Mouse (Mus musculus) hindbrain, embryonic 15.5 days (tissue): ENCODE measurements around the gene Sfxn5. TPM values are rescaled to one million over a fixed set of nuclear protein-coding genes. Genes with fewer than 3 reads are reported as not detected.
A peak's percentile ranks its signal among the peaks of the same experiment; 100 is the strongest.

Source experiments
- ATAC-seq: fragments of 200-750 bp; cut with Nextera tagmentation; 2 replicates; pipeline ENCODE4 v1.8.0; 2017; ENCODE audit warnings: low read depth, moderate number of reproducible peaks, moderate TSS enrichment; ENCODE audit not compliant: low FRiP score
- H3K27ac ChIP-seq: fragments of 300-500 bp; sonication (generic); replicated peaks from 2 replicates; pipeline ENCODE4 v1.5.1; 2015; ENCODE audit warnings: mild to moderate bottlenecking, inconsistent platforms
- H3K27me3 ChIP-seq: fragments of 300-500 bp; sonication (generic); 2 replicates; pipeline ENCODE4 v1.6.1; 2015; ENCODE audit warnings: control low read depth, inconsistent platforms
- H3K36me3 ChIP-seq: fragments of 300-500 bp; sonication (generic); 2 replicates; pipeline ENCODE4 v1.6.1; 2015; ENCODE audit warnings: control low read depth, inconsistent platforms
- H3K4me1 ChIP-seq: fragments of 300-500 bp; sonication (generic); replicated peaks from 2 replicates; pipeline ENCODE4 v1.6.1; 2015; ENCODE audit warnings: control low read depth, inconsistent platforms
- H3K4me2 ChIP-seq: fragments of 300-500 bp; sonication (generic); 2 replicates; pipeline ENCODE4 v1.6.1; 2015; ENCODE audit warnings: moderate library complexity, mild to moderate bottlenecking, inconsistent platforms
- H3K4me3 ChIP-seq: fragments of 300-500 bp; sonication (generic); 2 replicates; pipeline ENCODE4 v1.5.1; 2015; ENCODE audit warnings: mild to moderate bottlenecking, inconsistent platforms
- H3K9ac ChIP-seq: fragments of 300-500 bp; sonication (generic); 2 replicates; pipeline ENCODE4 v1.6.1; 2015; ENCODE audit warnings: inconsistent platforms
- H3K9me3 ChIP-seq: fragments of 300-500 bp; sonication (generic); 2 replicates; pipeline ENCODE4 v1.6.1; 2016; ENCODE audit warnings: control low read depth, inconsistent platforms
- WGBS: fragments of 180-500 bp; shearing (Covaris S2); methylation state at CpG from one replicate; pipeline ENCODE4 v1.1.7; 2015; 5-methylcytosine and 5-hydroxymethylcytosine counted together
- polyA plus RNA-seq: library from polyadenylated mRNA; unstranded; fragments of >200 nt; fragmentation: Nextera tagmentation; extraction: Ambion mirVana; gene quantifications from 2 replicates; pipeline ENCODE4 v1.2.1, GENCODE M21; 2015

Sfxn5 gene
- polyA plus RNA-seq, 1 experiment from 2014 or later, result 43.1 TPM

DNA sequence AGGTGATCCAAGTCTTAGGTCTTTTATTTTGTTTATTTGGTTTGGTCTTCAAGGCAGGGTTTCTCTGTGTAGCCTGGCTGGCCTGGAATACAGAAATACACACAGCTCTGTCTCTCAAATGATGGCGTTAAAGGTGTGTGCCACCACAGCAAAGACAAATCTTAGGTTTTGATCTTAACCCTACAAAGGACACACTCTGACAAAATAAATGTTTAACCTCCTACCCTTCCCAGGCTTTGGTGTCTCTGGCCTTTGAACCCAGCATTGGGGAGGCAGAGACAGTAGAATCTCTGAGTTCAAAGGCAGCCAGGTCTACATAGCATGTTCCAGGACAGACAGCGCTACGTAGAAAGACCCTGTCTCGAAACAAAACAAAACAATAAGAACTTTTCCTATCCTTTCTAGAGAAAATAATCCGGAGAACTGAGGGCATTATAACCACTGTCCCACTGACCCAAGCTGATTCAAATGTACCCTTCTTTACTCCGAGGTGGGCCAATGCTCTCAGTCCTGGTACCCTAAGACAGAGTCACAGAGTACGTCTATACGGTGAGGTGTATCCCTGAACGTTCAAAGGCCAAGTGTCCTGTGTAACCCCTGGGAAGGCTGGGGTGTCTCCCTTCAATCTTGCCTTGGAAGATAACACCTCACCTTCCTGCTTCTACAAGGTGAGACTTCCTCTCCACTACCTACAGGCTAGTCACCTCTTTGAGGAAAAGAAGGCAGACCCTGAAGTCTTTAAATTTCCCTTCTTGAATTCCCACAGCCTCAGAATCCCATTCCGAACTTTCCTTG is 40.0 kb upstream of the Sfxn5 start:
- Histone ChIP-seq H3K4me2 (peak overlapping the region; percentile 75), H3K27me3 (no peaks in the 10 kb centered on the region), H3K9me3 (no peaks in the 10 kb centered on the region), H3K9ac (peak overlapping the region; percentile 70), H3K36me3 (no peaks in the 10 kb centered on the region), H3K4me1 (peaks cover 50% of the 10 kb centered on the region), H3K27ac (no peak overlapping the region), H3K4me3 (peak overlapping the region; percentile 60)
- WGBS, result 85% methylated on average over 10 of the region's 10 CpGs
- no peak for ATAC-seq

DNA sequence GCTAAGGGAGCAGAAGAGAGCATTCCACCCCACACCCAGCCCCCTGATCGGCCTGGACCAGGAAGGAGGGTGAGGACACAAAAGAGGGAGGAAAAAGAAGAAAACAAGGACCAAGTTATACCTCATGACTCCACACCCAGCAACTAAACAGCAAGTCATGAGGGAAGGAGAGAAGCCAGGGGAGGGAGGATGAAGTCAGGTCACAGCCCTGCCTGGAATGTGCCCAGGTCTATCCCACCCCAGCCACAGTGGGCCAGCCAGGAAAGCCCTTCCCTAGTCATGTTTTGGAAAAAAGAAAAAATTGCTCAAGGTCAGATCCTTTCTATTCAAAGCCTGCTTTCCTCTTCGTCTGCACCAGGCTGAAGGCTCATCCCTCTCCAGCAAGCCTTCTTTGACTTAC is 39.3 kb upstream of the Sfxn5 start:
- H3K9ac ChIP-seq, result no peak overlapping the region
- H3K4me1 ChIP-seq, result peaks cover 51% of the 10 kb centered on the region
- no peaks in the 10 kb centered on the region for H3K27me3 ChIP-seq
- 82% methylated on average over 2 of the region's 2 CpGs for WGBS
- no peaks in the 10 kb centered on the region for H3K36me3 ChIP-seq
- H3K9me3 ChIP-seq, result no peaks in the 10 kb centered on the region
- H3K4me2 ChIP-seq, result peak overlapping the region; percentile 75
- H3K27ac ChIP-seq, result no peak overlapping the region
- no peak for ATAC-seq
- no peak overlapping the region for H3K4me3 ChIP-seq

DNA sequence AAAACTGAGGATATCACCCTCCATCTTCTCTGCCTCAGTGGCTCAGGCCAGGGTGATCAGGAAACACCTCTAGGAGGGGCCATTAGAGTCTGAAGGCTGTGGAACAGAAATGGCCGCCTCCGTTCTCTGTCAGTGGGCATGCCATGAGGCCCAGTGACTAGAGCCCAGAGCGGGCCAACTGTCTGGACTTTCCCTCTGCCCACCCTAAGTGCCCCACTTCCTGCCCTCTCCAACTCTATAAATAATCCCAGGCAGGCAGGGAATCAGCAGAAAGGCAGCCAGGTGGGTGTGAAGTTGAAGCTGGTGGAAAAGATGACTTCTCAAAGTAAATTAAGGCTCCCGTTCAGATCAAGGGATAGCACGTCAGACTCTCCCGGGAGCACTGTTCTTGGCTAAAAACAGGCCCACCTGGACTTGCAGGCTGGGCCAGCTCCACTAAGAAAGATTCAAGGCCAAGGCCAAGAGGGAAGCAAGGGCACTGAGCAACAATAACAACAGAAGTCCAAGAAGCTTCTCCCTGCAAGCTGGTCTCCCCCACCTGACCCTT is 38.7 kb upstream of the Sfxn5 start:
- ATAC-seq, result no peak
- no peak overlapping the region for H3K9ac ChIP-seq
- no peaks in the 10 kb centered on the region for H3K9me3 ChIP-seq
- H3K4me2 ChIP-seq, result peak overlapping the region; percentile 75
- no peaks in the 10 kb centered on the region for H3K27me3 ChIP-seq
- H3K4me1 ChIP-seq, result peaks cover 51% of the 10 kb centered on the region
- no peak overlapping the region for H3K4me3 ChIP-seq
- WGBS, result 84% methylated on average over 6 of the region's 6 CpGs
- no peaks in the 10 kb centered on the region for H3K36me3 ChIP-seq
- H3K27ac ChIP-seq, result no peak overlapping the region

DNA sequence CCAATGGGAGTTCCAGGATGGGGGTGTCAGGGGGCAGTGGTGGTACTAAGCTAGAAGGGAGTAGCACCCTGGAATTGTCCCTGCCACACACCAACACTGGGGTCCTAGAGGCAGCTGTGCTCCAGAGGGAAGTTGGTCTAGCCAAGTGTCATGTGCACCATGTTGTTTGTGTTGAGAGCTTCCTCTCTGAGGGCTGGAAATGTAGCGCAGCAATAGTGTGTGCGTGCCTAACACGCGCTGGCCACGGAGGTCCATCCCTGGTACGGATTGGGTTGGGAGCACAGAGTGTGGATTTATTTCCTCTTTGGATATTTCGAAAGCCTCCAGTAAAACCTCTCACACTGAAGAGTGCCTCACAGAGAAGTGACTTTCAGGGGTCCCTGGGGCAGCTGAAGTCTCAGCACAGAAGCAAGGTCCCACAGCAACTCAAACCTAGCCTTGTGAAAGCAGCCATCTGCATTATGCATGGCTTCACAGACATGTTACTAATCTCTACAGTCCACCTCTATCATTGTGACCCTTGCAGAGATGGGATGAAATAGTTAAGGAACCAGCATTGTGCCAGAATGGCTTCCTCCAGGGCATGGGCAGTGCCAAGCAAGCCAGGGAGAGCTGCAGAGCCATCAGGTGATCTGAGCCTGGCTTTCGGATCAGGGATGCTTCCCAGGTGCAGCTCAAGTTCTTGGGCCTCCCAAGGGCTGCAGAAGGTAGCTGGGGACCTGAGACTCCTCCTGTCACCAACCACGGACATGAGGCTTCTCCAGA is 37.6 kb upstream of the Sfxn5 start:
- Histone ChIP-seq H3K9ac (no peak overlapping the region), H3K4me3 (no peak overlapping the region), H3K4me2 (no peak overlapping the region), H3K27ac (no peak overlapping the region), H3K4me1 (peaks cover 55% of the 10 kb centered on the region), H3K27me3 (no peaks in the 10 kb centered on the region), H3K36me3 (no peaks in the 10 kb centered on the region), H3K9me3 (no peaks in the 10 kb centered on the region)
- 95% methylated on average over 9 of the region's 9 CpGs for WGBS
- no peak for ATAC-seq

DNA sequence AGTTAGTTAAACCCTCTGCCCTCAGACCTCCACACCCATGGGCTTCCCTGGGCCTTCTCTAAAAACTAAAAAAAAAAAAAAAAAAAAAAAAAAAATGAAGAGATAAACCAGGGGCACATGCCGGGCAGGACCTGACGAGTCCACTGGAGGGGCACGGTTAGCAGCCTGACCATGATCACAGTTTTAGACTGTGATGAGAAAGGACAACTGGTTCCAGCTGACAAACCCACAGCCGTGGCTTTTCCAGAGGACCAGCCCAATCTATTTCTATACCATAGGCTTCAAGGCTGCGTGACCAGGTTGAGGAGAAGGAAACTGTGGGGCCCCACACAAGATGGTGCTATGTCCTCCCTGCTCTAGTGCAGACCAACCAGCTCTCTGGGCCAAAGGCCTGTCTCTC is 36.8 kb upstream of the Sfxn5 start:
- Histone ChIP-seq H3K9me3 (no peaks in the 10 kb centered on the region), H3K4me3 (no peak overlapping the region), H3K36me3 (no peaks in the 10 kb centered on the region), H3K9ac (no peak overlapping the region), H3K27me3 (no peaks in the 10 kb centered on the region), H3K4me1 (peaks cover 55% of the 10 kb centered on the region), H3K27ac (no peak overlapping the region), H3K4me2 (no peak overlapping the region)
- ATAC-seq, result no peak
- 94% methylated on average over 5 of the region's 5 CpGs for WGBS

DNA sequence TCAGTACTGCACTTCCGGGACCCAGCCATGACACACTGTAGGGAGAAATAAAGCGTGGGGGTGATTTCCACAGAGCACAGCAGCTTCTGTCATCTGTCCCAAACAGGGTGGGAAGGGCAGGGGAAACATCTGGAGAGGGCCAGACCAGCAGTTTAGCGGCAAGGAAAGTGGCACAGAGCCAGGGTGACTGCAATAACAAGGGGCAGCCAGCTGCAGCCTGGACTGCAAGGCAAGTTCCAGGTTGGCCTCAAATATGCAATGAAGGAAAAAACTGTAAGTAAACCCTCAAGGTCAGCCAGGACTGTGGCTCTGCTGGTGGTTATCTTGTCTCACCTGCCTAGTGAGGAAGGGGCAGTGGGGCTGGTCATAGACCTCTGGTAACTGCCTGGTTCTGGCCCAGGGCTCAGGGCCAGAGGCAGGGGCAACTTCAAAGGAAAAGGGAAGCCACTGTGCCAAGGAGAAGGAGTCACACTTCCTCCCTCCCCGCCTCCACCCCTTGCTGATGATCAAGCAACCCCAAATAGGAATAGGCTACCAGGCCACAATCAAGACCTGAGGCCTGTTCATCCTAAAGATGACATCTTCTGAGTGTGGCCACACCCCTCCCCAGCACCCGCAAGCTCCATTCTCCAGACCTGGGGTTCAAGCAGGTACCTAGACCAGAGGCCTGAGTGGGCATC is 36.1 kb upstream of the Sfxn5 start:
- Histone ChIP-seq H3K9ac (no peak overlapping the region), H3K4me3 (no peak overlapping the region), H3K4me2 (no peak overlapping the region), H3K27me3 (no peaks in the 10 kb centered on the region), H3K9me3 (no peaks in the 10 kb centered on the region), H3K36me3 (no peaks in the 10 kb centered on the region), H3K27ac (no peak overlapping the region), H3K4me1 (peaks cover 55% of the 10 kb centered on the region)
- 70% methylated on average over 5 of the region's 5 CpGs for WGBS
- no peak for ATAC-seq

DNA sequence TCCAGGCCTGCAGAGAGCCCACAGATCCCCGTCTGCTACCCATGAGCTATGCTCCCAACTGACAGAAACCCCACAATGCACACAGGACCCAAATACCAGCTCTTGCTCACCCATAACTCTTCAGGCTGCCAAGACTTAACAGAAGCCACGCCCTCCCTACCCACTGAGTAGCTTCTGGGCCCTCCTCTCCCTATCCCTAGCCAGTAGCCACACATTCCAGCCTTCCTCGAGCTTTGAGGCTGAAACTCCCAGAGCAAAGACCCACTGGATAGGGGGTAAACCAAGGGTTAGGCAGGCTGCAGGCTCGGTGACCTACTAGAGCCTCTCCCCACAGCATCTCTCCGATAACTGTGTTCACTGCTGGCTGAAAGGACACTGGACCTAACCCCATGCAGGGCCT is 35.5 kb upstream of the Sfxn5 start:
- Histone ChIP-seq H3K9me3 (no peaks in the 10 kb centered on the region), H3K27ac (no peak overlapping the region), H3K9ac (no peak overlapping the region), H3K4me3 (no peak overlapping the region), H3K4me1 (peaks cover 54% of the 10 kb centered on the region), H3K36me3 (no peaks in the 10 kb centered on the region), H3K27me3 (no peaks in the 10 kb centered on the region), H3K4me2 (no peak overlapping the region)
- no peak for ATAC-seq
- 62% methylated on average over 5 of the region's 5 CpGs for WGBS

DNA sequence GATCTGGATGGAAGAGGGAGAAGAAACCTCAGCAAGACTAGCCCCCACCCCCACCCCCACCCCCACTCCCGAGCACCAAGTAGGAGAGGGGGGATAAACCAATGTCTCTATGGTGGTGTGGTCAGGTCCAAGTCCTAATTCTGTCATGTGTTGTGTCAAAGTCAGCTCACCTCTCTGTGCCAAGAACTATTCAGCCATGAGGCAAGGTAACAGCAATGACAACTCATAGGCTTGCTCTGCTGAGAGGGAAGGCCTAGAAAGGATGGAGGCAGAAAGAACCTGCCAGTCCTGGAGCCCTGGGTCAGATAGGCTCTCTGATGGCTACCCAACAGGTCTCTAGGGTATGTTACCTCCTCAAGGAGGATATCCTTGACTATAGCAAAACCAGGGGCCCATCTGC is 34.9 kb upstream of the Sfxn5 start:
- Histone ChIP-seq H3K27ac (no peak overlapping the region), H3K27me3 (no peaks in the 10 kb centered on the region), H3K36me3 (no peaks in the 10 kb centered on the region), H3K4me2 (no peak overlapping the region), H3K9me3 (no peaks in the 10 kb centered on the region), H3K4me1 (peaks cover 49% of the 10 kb centered on the region), H3K9ac (no peak overlapping the region), H3K4me3 (no peak overlapping the region)
- WGBS, result 100% methylated on average over 1 of the region's 1 CpGs
- no peak for ATAC-seq

DNA sequence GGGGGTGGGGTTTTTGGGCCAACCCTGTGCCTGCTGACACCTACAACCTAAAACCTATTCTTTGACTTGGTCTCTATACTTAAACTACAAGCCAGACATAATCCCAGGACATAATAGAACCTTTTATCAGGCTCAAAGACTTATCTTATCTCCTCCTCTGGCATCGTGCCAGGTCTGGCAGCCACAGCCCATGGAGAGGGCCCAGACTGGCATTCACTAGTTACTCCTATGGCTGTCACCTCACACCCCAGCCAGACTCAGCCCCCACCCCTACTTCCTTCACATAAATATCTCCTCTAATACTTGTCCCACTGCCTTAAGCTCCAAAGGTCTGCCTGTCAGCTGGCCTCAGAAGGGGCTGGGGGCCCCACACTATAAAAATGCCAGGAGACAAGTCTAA is 33.2 kb upstream of the Sfxn5 start:
- H3K4me1 ChIP-seq, result peaks cover 33% of the 10 kb centered on the region
- ATAC-seq, result no peak
- no peak overlapping the region for H3K4me3 ChIP-seq
- no peaks in the 10 kb centered on the region for H3K27me3 ChIP-seq
- H3K9me3 ChIP-seq, result no peaks in the 10 kb centered on the region
- H3K9ac ChIP-seq, result no peak overlapping the region
- no peak overlapping the region for H3K27ac ChIP-seq
- 65% methylated on average over 1 of the region's 1 CpGs for WGBS
- no peaks in the 10 kb centered on the region for H3K36me3 ChIP-seq
- no peak overlapping the region for H3K4me2 ChIP-seq

DNA sequence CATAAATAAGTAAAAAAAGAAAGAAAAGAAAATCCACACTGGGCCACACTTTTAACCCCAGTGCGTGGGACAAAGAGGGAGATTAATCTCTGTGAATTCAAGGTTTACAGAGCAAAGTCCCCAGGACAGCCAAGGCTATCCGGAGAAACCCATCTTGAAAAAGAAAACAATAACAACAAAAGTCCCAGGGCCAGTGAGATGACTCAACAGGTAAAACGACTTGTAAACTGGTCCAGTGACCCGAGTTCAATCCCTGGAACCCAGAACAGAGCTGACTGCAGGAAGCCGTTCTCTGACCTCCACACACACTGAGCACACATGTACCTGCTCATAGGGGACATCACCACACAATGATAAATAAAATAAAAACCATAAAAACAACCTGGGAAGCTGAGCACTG is 31.2 kb upstream of the Sfxn5 start:
- Histone ChIP-seq H3K9me3 (no peaks in the 10 kb centered on the region), H3K4me3 (no peak overlapping the region), H3K9ac (no peak overlapping the region), H3K27me3 (no peaks in the 10 kb centered on the region), H3K36me3 (no peaks in the 10 kb centered on the region), H3K4me2 (no peak overlapping the region), H3K4me1 (peaks cover 17% of the 10 kb centered on the region), H3K27ac (no peak overlapping the region)
- no peak for ATAC-seq
- 77% methylated on average over 5 of the region's 5 CpGs for WGBS

DNA sequence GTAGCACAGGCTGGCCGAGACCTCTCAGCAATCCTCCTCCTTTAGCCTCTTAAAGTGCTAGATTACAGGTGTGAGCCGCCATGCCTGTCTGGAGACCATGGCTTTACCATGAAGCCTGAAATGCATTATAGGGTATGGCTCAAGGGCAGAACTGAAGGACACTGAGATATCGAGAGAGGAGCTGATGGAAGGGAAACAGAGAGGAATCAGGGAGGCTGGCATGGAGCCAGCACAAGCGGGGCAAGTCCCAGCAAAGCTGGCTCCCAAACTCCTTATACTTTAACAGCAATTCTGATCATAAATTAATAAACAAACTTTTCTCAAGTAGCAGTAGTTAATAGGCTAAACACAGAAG is 30.7 kb upstream of the Sfxn5 start:
- H3K9ac ChIP-seq, result no peak overlapping the region
- H3K4me2 ChIP-seq, result no peak overlapping the region
- H3K36me3 ChIP-seq, result no peaks in the 10 kb centered on the region
- H3K4me3 ChIP-seq, result no peak overlapping the region
- H3K4me1 ChIP-seq, result peaks cover 12% of the 10 kb centered on the region
- H3K27me3 ChIP-seq, result no peaks in the 10 kb centered on the region
- ATAC-seq, result no peak
- no peaks in the 10 kb centered on the region for H3K9me3 ChIP-seq
- H3K27ac ChIP-seq, result no peak overlapping the region
- 75% methylated on average over 4 of the region's 4 CpGs for WGBS
